25 mouse cellular contexts compared by ENCODE assay signal in genomic region chr13:85274572-85274971, GRCm38 (mm10). TPM values are rescaled to one million over a fixed set of nuclear protein-coding genes. Genes with fewer than 3 reads are reported as not detected.
A peak's percentile ranks its signal among the peaks of the same experiment; 100 is the strongest.
DNase-seq lines count a peak whose midpoint lies in the region; ATAC-seq and TF ChIP-seq lines count a peak whose summit lies in the region.
"Had no signal": no experiment of that assay in that cellular context is flagged by ENCODE, and none has a peak within 500 bp of the region (broad histone marks: within the 10 kb centered on the region; RNA-seq: fewer than 3 reads in every experiment).

No protein-coding gene starts in this region.

- H3K4me3 ChIP-seq in heart, embryonic 13.5 days, result no peak overlapping the region
- no peak overlapping the region for H3K4me3 ChIP-seq in G1E (ENCODE audit: low read depth, low read length)
- H3K4me3 ChIP-seq in liver, embryonic 16.5 days (ENCODE audit: low read depth, low read length), result no peak overlapping the region
- H3K4me3 ChIP-seq: gastrocnemius, adult 2 months; hindbrain, embryonic 12.5 days; limb, embryonic 12.5 days; midbrain, embryonic 13.5 days; neural tube, embryonic 12.5 days had no signal

- no peak overlapping the region for H3K27ac ChIP-seq in heart, embryonic 13.5 days (replicated peaks)
- no peak overlapping the region for H3K27ac ChIP-seq in liver, embryonic 16.5 days (ENCODE audit: low read length)
- H3K27ac ChIP-seq: gastrocnemius, adult 2 months; hindbrain, embryonic 12.5 days; limb, embryonic 12.5 days; midbrain, embryonic 13.5 days; neural tube, embryonic 12.5 days had no signal

- no peak for TF ChIP-seq CTCF in G1E (IDR thresholded peaks at IDR 0.05; ENCODE audit: low read depth, low read length)

- no peaks in the 10 kb centered on the region for H3K27me3 ChIP-seq in heart, embryonic 13.5 days (replicated peaks)
- no peaks in the 10 kb centered on the region for H3K27me3 ChIP-seq in G1E (ENCODE audit: insufficient read depth, low read length)
- no peaks in the 10 kb centered on the region for H3K27me3 ChIP-seq in liver, embryonic 16.5 days (ENCODE audit: control insufficient read depth, insufficient read depth, low read depth, low read length)
- H3K27me3 ChIP-seq: hindbrain, embryonic 12.5 days; limb, embryonic 12.5 days; midbrain, embryonic 13.5 days; neural tube, embryonic 12.5 days had no signal

- DNase-seq in heart, postnatal 10 days, result no peak
- DNase-seq in G1E (ENCODE audit: low spot score), result no peak
- no peak for DNase-seq in thymus, postnatal 25 days
- DNase-seq: adrenal gland, adult 8-10 months; cerebellum, adult 2 months; cerebellum, postnatal 36 days; gastrocnemius, adult 2 months; heart, postnatal 14 days; kidney, adult 8-10 months; kidney, postnatal 14 days; lung, adult 2 months; lung, postnatal 14 days; right cerebral cortex, adult 18-20 months; right cerebral cortex, postnatal 4 days; thymus, postnatal 14 days had no signal

- no peaks in the 10 kb centered on the region for H3K9me3 ChIP-seq in heart, embryonic 13.5 days
- H3K9me3 ChIP-seq in G1E (replicated peaks), result no peaks in the 10 kb centered on the region
- no peaks in the 10 kb centered on the region for H3K9me3 ChIP-seq in liver, embryonic 16.5 days (replicated peaks; ENCODE audit: control insufficient read depth, low read length)
- H3K9me3 ChIP-seq: hindbrain, embryonic 12.5 days; limb, embryonic 12.5 days; midbrain, embryonic 13.5 days; neural tube, embryonic 12.5 days had no signal

- intact Hi-C loops in heart, postnatal 10 days (cut with DNase I), result no loop called here

- H3K9ac ChIP-seq in heart, embryonic 13.5 days, result no peak overlapping the region
- H3K9ac ChIP-seq in liver, embryonic 16.5 days (ENCODE audit: low read depth, low read length), result no peak overlapping the region
- H3K9ac ChIP-seq: hindbrain, embryonic 12.5 days; limb, embryonic 12.5 days; midbrain, embryonic 13.5 days; neural tube, embryonic 12.5 days had no signal

- peaks cover 18% of the 10 kb centered on the region for H3K4me1 ChIP-seq in heart, embryonic 13.5 days
- H3K4me1 ChIP-seq in G1E (ENCODE audit: insufficient read depth, low read depth, low read length), result peaks cover 21% of the 10 kb centered on the region
- H3K4me1 ChIP-seq in liver, embryonic 16.5 days (ENCODE audit: control insufficient read depth, low read depth, low read length), result peaks cover 4% of the 10 kb centered on the region
- H3K4me1 ChIP-seq: limb, embryonic 12.5 days; neural tube, embryonic 12.5 days had no signal

- 87% methylated on average over 1 of the region's 1 CpGs for WGBS in heart, embryonic 13.5 days
- WGBS in liver, embryonic 16.5 days (ENCODE audit: insufficient replicate concordance), result 76% methylated on average over 1 of the region's 1 CpGs

- no peak overlapping the region for H3K4me2 ChIP-seq in heart, embryonic 13.5 days
- H3K4me2 ChIP-seq in liver, embryonic 16.5 days (ENCODE audit: low read depth, low read length), result no peak overlapping the region
- H3K4me2 ChIP-seq: heart, embryonic 11.5 days; hindbrain, embryonic 12.5 days; limb, embryonic 12.5 days; midbrain, embryonic 13.5 days; neural tube, embryonic 12.5 days had no signal

- no peaks in the 10 kb centered on the region for H3K36me3 ChIP-seq in heart, embryonic 13.5 days
- peaks cover 16% of the 10 kb centered on the region for H3K36me3 ChIP-seq in G1E (replicated peaks)
- no peaks in the 10 kb centered on the region for H3K36me3 ChIP-seq in liver, embryonic 16.5 days (ENCODE audit: control insufficient read depth, insufficient read depth)
- H3K36me3 ChIP-seq: hindbrain, embryonic 12.5 days; limb, embryonic 12.5 days; midbrain, embryonic 13.5 days; neural tube, embryonic 12.5 days had no signal

- ATAC-seq in heart, embryonic 13.5 days (ENCODE audit: extremely low read depth, insufficient number of reproducible peaks, low FRiP score, low TSS enrichment), result peak; percentile 19
- 0 out of 2 replicates have a peak, but pooled peaks have one; percentile 38 for ATAC-seq in G1E (ENCODE audit: extremely low read depth, insufficient number of reproducible peaks, low FRiP score, poor library complexity, severe bottlenecking)
- peak; percentile 64; the same call in 1 of the 2 replicates for ATAC-seq in erythroid progenitor cell, adult 5-6 weeks (replicated peaks; ENCODE audit: low FRiP score, poor library complexity, severe bottlenecking)
- peak; percentile 61 for ATAC-seq in liver, embryonic 16.5 days (ENCODE audit: low read depth)
- no peak; the same call in 1 of the 2 replicates for ATAC-seq in megakaryocyte, adult 5-6 weeks (ENCODE audit: poor library complexity, severe bottlenecking)
- ATAC-seq: activated CD4-positive, CD25-positive, alpha-beta regulatory T cell, adult 4 months; midbrain, embryonic 13.5 days had no signal

RNA-seq across cellular contexts. Expression of gene Rasa1, which starts 14.4 kb away (rescaled TPM):
- polyA plus RNA-seq in heart, embryonic 13.5 days (2015; fragmentation: Nextera tagmentation; extraction: Ambion mirVana), result 34.5 and 34.7 TPM in 2 replicates
- 10 to 100 TPM; 41.8 to 48.1 TPM for total RNA-seq in heart, postnatal 10 days (2021)
- total RNA-seq in G1E (2014; fragmentation: Nextera tagmentation), result 261 and 283 TPM in 2 replicates
- 232 and 270 TPM in 2 replicates for total RNA-seq in G1E (2017)
- polyA plus RNA-seq in G1E (2012), result 14.1 TPM in 2 replicates
- 44.9 and 52.3 TPM in 2 replicates for total RNA-seq in erythroid progenitor cell, adult 5-6 weeks (2015; ENCODE audit: low replicate concordance)
- 41.8 and 47.2 TPM in 2 replicates for total RNA-seq in erythroid progenitor cell, adult 5-6 weeks (2017; ENCODE audit: low replicate concordance)
- polyA plus RNA-seq in liver, embryonic 16.5 days (2015; fragmentation: Nextera tagmentation; extraction: Ambion mirVana), result 9.4 and 11.4 TPM in 2 replicates
- total RNA-seq in megakaryocyte, adult 5-6 weeks (2015), result 67.5 and 93.6 TPM in 2 replicates
- 58.4 and 92.6 TPM in 2 replicates for total RNA-seq in megakaryocyte, adult 5-6 weeks (2017)
